12 mouse cellular contexts compared by ENCODE assay signal in the genomic region with DNA sequence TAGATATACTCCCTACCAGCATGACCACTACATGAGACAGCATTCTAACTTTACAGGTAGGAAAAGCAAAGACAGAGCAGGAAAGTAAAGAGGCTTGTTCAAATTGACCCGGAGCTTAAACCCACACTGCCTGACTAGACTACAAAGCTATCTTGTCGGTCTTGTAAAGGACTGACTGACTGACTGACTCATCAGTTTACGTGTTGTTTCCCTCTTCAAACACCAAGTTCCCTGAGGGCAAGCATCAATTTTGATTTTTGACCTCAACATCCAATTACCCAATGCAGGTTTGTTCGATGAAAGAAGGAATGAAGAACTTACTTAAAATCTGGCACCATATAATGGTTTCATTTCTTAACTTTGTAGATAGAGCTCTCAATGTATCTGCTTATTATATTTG. TPM values are rescaled to one million over a fixed set of nuclear protein-coding genes. Genes with fewer than 3 reads are reported as not detected.
DNase-seq lines count a peak whose midpoint lies in the region; ATAC-seq and TF ChIP-seq lines count a peak whose summit lies in the region.
"Had no signal": no experiment of that assay in that cellular context is flagged by ENCODE, and none has a peak within 500 bp of the region (broad histone marks: within the 10 kb centered on the region; RNA-seq: fewer than 3 reads in every experiment).

No protein-coding gene starts in this region.

- no peak for DNase-seq in heart, postnatal 0 days (ENCODE audit: low spot score)
- DNase-seq in heart, postnatal 14 days, result no peak
- no peak for DNase-seq in lung, postnatal 4 days
- no peak for DNase-seq in liver, embryonic 11.5 days (ENCODE audit: low spot score)
- no peak for DNase-seq in stomach, postnatal 0 days (ENCODE audit: low spot score)
- no peak for DNase-seq in spleen, postnatal 14 days (ENCODE audit: low spot score in 2 of 2)
- DNase-seq: cerebellum, postnatal 25 days; gastrocnemius, postnatal 14 days; thymus, postnatal 4 days had no signal

- no peak overlapping the region for H3K27ac ChIP-seq in heart, postnatal 0 days (ENCODE audit: low read depth)
- H3K27ac ChIP-seq in lung, embryonic 15.5 days, result no peak overlapping the region
- no peak overlapping the region for H3K27ac ChIP-seq in liver, embryonic 11.5 days (ENCODE audit: low read depth, low read length)
- H3K27ac ChIP-seq in stomach, postnatal 0 days (replicated peaks), result no peak overlapping the region

- TF ChIP-seq CTCF in heart, postnatal 0 days (IDR thresholded peaks at IDR 0.05; ENCODE audit: low read depth), result no peak
- no peak for TF ChIP-seq CTCF in stomach, postnatal 0 days (IDR thresholded peaks at IDR 0.05; ENCODE audit: low read depth)

- ATAC-seq in heart, postnatal 0 days (ENCODE audit: insufficient read depth, low read depth), result no peak
- no peak for ATAC-seq in lung, embryonic 15.5 days (ENCODE audit: borderline replicate concordance, extremely low read depth, low FRiP score, low TSS enrichment)
- no peak for ATAC-seq in liver, embryonic 11.5 days (replicated peaks; ENCODE audit: low FRiP score)
- no peak for ATAC-seq in stomach, postnatal 0 days (ENCODE audit: low FRiP score, low TSS enrichment)
- ATAC-seq: activated CD4-positive, CD25-positive, alpha-beta regulatory T cell, adult 4 months had no signal

- H3K27me3 ChIP-seq in heart, postnatal 0 days (ENCODE audit: control insufficient read depth, insufficient read depth, low read length), result no peaks in the 10 kb centered on the region
- no peaks in the 10 kb centered on the region for H3K27me3 ChIP-seq in lung, embryonic 15.5 days
- no peaks in the 10 kb centered on the region for H3K27me3 ChIP-seq in liver, embryonic 11.5 days (replicated peaks; ENCODE audit: control insufficient read depth, insufficient read depth, low read length)
- H3K27me3 ChIP-seq in stomach, postnatal 0 days (ENCODE audit: control insufficient read depth, insufficient read depth, low read length), result no peaks in the 10 kb centered on the region

- H3K4me2 ChIP-seq in heart, postnatal 0 days (ENCODE audit: low read depth, low read length), result 0 out of 2 replicates have a peak overlapping the region, but pooled peaks have one; percentile 1
- H3K4me2 ChIP-seq in lung, embryonic 15.5 days, result peak overlapping the region; percentile 13; the same call in 1 of the 2 replicates
- peak overlapping the region; percentile 34; the same call in 1 of the 2 replicates for H3K4me2 ChIP-seq in liver, embryonic 11.5 days
- H3K4me2 ChIP-seq in stomach, postnatal 0 days (replicated peaks; ENCODE audit: low read depth), result 0 out of 2 replicates have a peak overlapping the region, but pooled peaks have one; percentile 6

- H3K4me3 ChIP-seq in heart, postnatal 0 days (ENCODE audit: low read depth, low read length), result no peak overlapping the region
- H3K4me3 ChIP-seq in lung, embryonic 15.5 days, result no peak overlapping the region
- no peak overlapping the region for H3K4me3 ChIP-seq in liver, embryonic 11.5 days (ENCODE audit: low read depth, low read length)
- no peak overlapping the region for H3K4me3 ChIP-seq in stomach, postnatal 0 days (ENCODE audit: low read depth, low read length)

- no peak for TF ChIP-seq EP300 in heart, postnatal 0 days (IDR thresholded peaks at IDR 0.05; ENCODE audit: low read depth)
- no peak for TF ChIP-seq EP300 in stomach, postnatal 0 days (optimal IDR thresholded peaks at IDR 0.05)

- H3K4me1 ChIP-seq in heart, postnatal 0 days (ENCODE audit: control insufficient read depth, insufficient read depth), result peaks cover 21% of the 10 kb centered on the region
- peaks cover 16% of the 10 kb centered on the region for H3K4me1 ChIP-seq in lung, embryonic 15.5 days
- peaks cover 14% of the 10 kb centered on the region; the same call in 1 of the 2 replicates for H3K4me1 ChIP-seq in liver, embryonic 11.5 days (replicated peaks; ENCODE audit: control insufficient read depth, insufficient read depth, low read length)
- no peaks in the 10 kb centered on the region for H3K4me1 ChIP-seq in stomach, postnatal 0 days (replicated peaks; ENCODE audit: control insufficient read depth, insufficient read depth)

- H3K36me3 ChIP-seq in heart, postnatal 0 days (replicated peaks; ENCODE audit: control insufficient read depth, insufficient read depth, low read length), result no peaks in the 10 kb centered on the region
- no peaks in the 10 kb centered on the region for H3K36me3 ChIP-seq in lung, embryonic 15.5 days
- no peaks in the 10 kb centered on the region for H3K36me3 ChIP-seq in liver, embryonic 11.5 days (ENCODE audit: control insufficient read depth, insufficient read depth, low read length)
- no peaks in the 10 kb centered on the region; the same call in 1 of the 2 replicates for H3K36me3 ChIP-seq in stomach, postnatal 0 days (ENCODE audit: control insufficient read depth, insufficient read depth, low read length)

- no peaks in the 10 kb centered on the region for H3K9me3 ChIP-seq in heart, postnatal 0 days (replicated peaks; ENCODE audit: control insufficient read depth, low read length)
- no peaks in the 10 kb centered on the region for H3K9me3 ChIP-seq in lung, embryonic 15.5 days
- H3K9me3 ChIP-seq in liver, embryonic 11.5 days (ENCODE audit: control insufficient read depth, low read length), result no peaks in the 10 kb centered on the region
- H3K9me3 ChIP-seq in stomach, postnatal 0 days (ENCODE audit: control insufficient read depth, low read length), result no peaks in the 10 kb centered on the region
- H3K9me3 ChIP-seq: G1E had no signal

- intact Hi-C loops in heart, postnatal 14 days (cut with DNase I), result loop anchor here (5.0 kb wide), 1 partner anchor 35 kb away; no protein-coding TSS in a partner anchor

- WGBS in heart, postnatal 0 days, result 61% methylated on average over 4 of the region's 4 CpGs
- 53% methylated on average over 4 of the region's 4 CpGs for WGBS in lung, embryonic 15.5 days
- WGBS in liver, embryonic 11.5 days, result 70% methylated on average over 4 of the region's 4 CpGs
- 60% methylated on average over 4 of the region's 4 CpGs for WGBS in stomach, postnatal 0 days

- no peak overlapping the region for H3K9ac ChIP-seq in heart, postnatal 0 days (replicated peaks; ENCODE audit: low read depth, low read length)
- no peak overlapping the region for H3K9ac ChIP-seq in lung, embryonic 15.5 days
- no peak overlapping the region for H3K9ac ChIP-seq in liver, embryonic 11.5 days (ENCODE audit: low read depth, low read length)
- H3K9ac ChIP-seq in stomach, postnatal 0 days (ENCODE audit: low read length), result no peak overlapping the region

RNA-seq across cellular contexts. Expression of a gene that starts 2.9 kb away (rescaled TPM):
- total RNA-seq in heart, postnatal 0 days (2014; rRNA removed; ENCODE audit: low replicate concordance), result 19.0 and 19.2 TPM in 2 replicates
- polyA plus RNA-seq in heart, postnatal 0 days (2015; fragmentation: Nextera tagmentation; extraction: Ambion mirVana), result 49.0 and 53.0 TPM in 2 replicates
- 10 to 100 TPM; 30.7 to 32.9 TPM for total RNA-seq in heart, postnatal 14 days (2021)
- 67.3 and 68.5 TPM in 2 replicates for polyA plus RNA-seq in lung, embryonic 15.5 days (2015; fragmentation: Nextera tagmentation; extraction: Ambion mirVana)
- polyA plus RNA-seq in liver, embryonic 11.5 days (2014; fragmentation: Nextera tagmentation; extraction: Ambion mirVana), result 28.2 and 29.4 TPM in 2 replicates
- polyA plus RNA-seq in stomach, postnatal 0 days (2015; fragmentation: Nextera tagmentation; extraction: Ambion mirVana), result 73.5 and 80.9 TPM in 2 replicates
